ENCODE assay signal across 8 mouse cellular contexts in genomic region chr11:104424727-104425416, GRCm38 (mm10). TPM values are rescaled to one million over a fixed set of nuclear protein-coding genes. Genes with fewer than 3 reads are reported as not detected.
DNase-seq lines count a peak whose midpoint lies in the region; ATAC-seq and TF ChIP-seq lines count a peak whose summit lies in the region.

No protein-coding gene starts in this region.

- DNase-seq in adrenal gland, adult 2 months: peak; percentile 40
- DNase-seq in heart, postnatal 14 days: peak; percentile 37 to 43
- DNase-seq in lung, postnatal 0 days (ENCODE audit: low spot score): peak; percentile 39
- DNase-seq in spleen, postnatal 4 days (ENCODE audit: low spot score in 2 of 2): peak; percentile 76 to 85
- no peak for DNase-seq in urinary bladder, adult 2 months (ENCODE audit: low spot score)
- DNase-seq in embryo, embryonic 11 days: no peak

- ATAC-seq in intestine, embryonic 15.5 days: peak; percentile 41; the same call in 1 of the 2 replicates
- ATAC-seq in intestine, postnatal 0 days: no peak
- ATAC-seq in lung, postnatal 0 days: no peak

- no peak for TF ChIP-seq CTCF in intestine, postnatal 0 days (IDR thresholded peaks at IDR 0.05; ENCODE audit: low read depth)
- no peak for TF ChIP-seq CTCF in lung, postnatal 0 days (IDR thresholded peaks at IDR 0.05)

- WGBS in intestine, embryonic 15.5 days: 84% methylated on average over 16 of the region's 16 CpGs
- WGBS in intestine, postnatal 0 days: 87% methylated on average over 16 of the region's 16 CpGs
- 77% methylated on average over 16 of the region's 16 CpGs for WGBS in lung, postnatal 0 days

- intact Hi-C loops in heart, postnatal 14 days (cut with DNase I): loop anchor here (2.0 kb wide), 1 partner anchor 16 kb away; no protein-coding TSS in a partner anchor

- no peaks in the 10 kb centered on the region for H3K9me3 ChIP-seq in intestine, embryonic 15.5 days
- H3K9me3 ChIP-seq in intestine, postnatal 0 days (ENCODE audit: control insufficient read depth): no peaks in the 10 kb centered on the region
- H3K9me3 ChIP-seq in lung, postnatal 0 days (ENCODE audit: low read length): no peaks in the 10 kb centered on the region

- no peaks in the 10 kb centered on the region for H3K27me3 ChIP-seq in intestine, embryonic 15.5 days (replicated peaks)
- H3K27me3 ChIP-seq in intestine, postnatal 0 days (replicated peaks; ENCODE audit: control insufficient read depth, insufficient read depth, low read length): no peaks in the 10 kb centered on the region
- H3K27me3 ChIP-seq in lung, postnatal 0 days (replicated peaks; ENCODE audit: insufficient read depth, low read length): no peaks in the 10 kb centered on the region

- no peak overlapping the region for H3K4me2 ChIP-seq in intestine, embryonic 15.5 days (replicated peaks)
- no peak overlapping the region for H3K4me2 ChIP-seq in intestine, postnatal 0 days (replicated peaks; ENCODE audit: low read depth)
- H3K4me2 ChIP-seq in lung, postnatal 0 days (replicated peaks; ENCODE audit: low read depth, low read length): no peak overlapping the region

- no peak for TF ChIP-seq EP300 in lung, postnatal 0 days (IDR thresholded peaks at IDR 0.05)

- H3K27ac ChIP-seq in intestine, embryonic 15.5 days: no peak overlapping the region
- H3K27ac ChIP-seq in intestine, postnatal 0 days (ENCODE audit: low read depth, low read length): no peak overlapping the region
- no peak overlapping the region for H3K27ac ChIP-seq in lung, postnatal 0 days (ENCODE audit: low read length)

- no peak overlapping the region for H3K9ac ChIP-seq in intestine, embryonic 15.5 days
- H3K9ac ChIP-seq in intestine, postnatal 0 days (ENCODE audit: low read depth, low read length): no peak overlapping the region
- H3K9ac ChIP-seq in lung, postnatal 0 days (replicated peaks; ENCODE audit: low read depth): no peak overlapping the region

- H3K4me1 ChIP-seq in intestine, embryonic 15.5 days (replicated peaks): no peaks in the 10 kb centered on the region
- H3K4me1 ChIP-seq in intestine, postnatal 0 days (replicated peaks; ENCODE audit: control insufficient read depth, insufficient read depth, low read length): no peaks in the 10 kb centered on the region; the same call in 1 of the 2 replicates
- no peaks in the 10 kb centered on the region for H3K4me1 ChIP-seq in lung, postnatal 0 days (ENCODE audit: insufficient read depth, low read depth, low read length)

- 0 out of 2 replicates have a peak, but pooled peaks cover 9% of the 10 kb centered on the region for H3K36me3 ChIP-seq in intestine, embryonic 15.5 days
- H3K36me3 ChIP-seq in intestine, postnatal 0 days (ENCODE audit: control insufficient read depth, insufficient read depth): peaks cover 15% of the 10 kb centered on the region
- H3K36me3 ChIP-seq in lung, postnatal 0 days (ENCODE audit: insufficient read depth, low read length): peaks cover 13% of the 10 kb centered on the region

- no peak overlapping the region for H3K4me3 ChIP-seq in intestine, embryonic 15.5 days (replicated peaks)
- H3K4me3 ChIP-seq in intestine, postnatal 0 days (ENCODE audit: low read depth, low read length): no peak overlapping the region
- H3K4me3 ChIP-seq in lung, postnatal 0 days (ENCODE audit: low read depth, low read length): no peak overlapping the region

RNA-seq across cellular contexts. Expression of gene Kansl1, which starts 43.8 kb away (rescaled TPM):
- 16.0 and 17.2 TPM in 2 replicates for polyA plus RNA-seq in intestine, embryonic 15.5 days (2015; fragmentation: Nextera tagmentation; extraction: Ambion mirVana)
- polyA plus RNA-seq in intestine, postnatal 0 days (2015; fragmentation: Nextera tagmentation; extraction: Ambion mirVana): 8.1 and 9.0 TPM in 2 replicates
- total RNA-seq in adrenal gland, adult 2 months (2021): 10 to 100 TPM; 45.1 to 53.3 TPM
- 128 and 133 TPM in 2 replicates for polyA plus RNA-seq in adrenal gland, adult 2 months (2012; rRNA removed)
- total RNA-seq in heart, postnatal 14 days (2021): 10 to 100 TPM; 31.6 to 32.3 TPM
- 11.0 and 12.8 TPM in 2 replicates for polyA plus RNA-seq in lung, postnatal 0 days (2015; fragmentation: Nextera tagmentation; extraction: Ambion mirVana)
- 44.5 and 47.8 TPM in 2 replicates for polyA plus RNA-seq in urinary bladder, adult 2 months (2012; rRNA removed)

Comparison
In these comparisons a context has a peak if more than half of its experiments do, and no peak if none do; other contexts are left out.
1. DNase-seq: peak in adrenal gland, adult 2 months (single experiment), heart, postnatal 14 days (2 of 2), lung, postnatal 0 days (single experiment) and spleen, postnatal 4 days (2 of 2); none in urinary bladder, adult 2 months (single experiment) and embryo, embryonic 11 days (single experiment).